Mouse (Mus musculus) kidney, embryonic 16.5 days (tissue): ENCODE data around the gene Zc3h12c. TPM values are rescaled to one million over a fixed set of nuclear protein-coding genes. Genes with fewer than 3 reads are reported as not detected.
"Not testable (repeated sequence)": the region's sequence is repeated elsewhere in the genome, so short reads cannot be mapped to it uniquely, and the experiment has no call there.

ENCODE experiments used
- ATAC-seq: fragments of 200-750 bp; cut with Nextera tagmentation; 2 replicates; pipeline ENCODE4 v1.8.0; 2017; ENCODE audit warnings: moderate TSS enrichment; ENCODE audit not compliant: low FRiP score, low TSS enrichment
- H3K27ac ChIP-seq: fragments of 300-500 bp; sonication (generic); 2 replicates; pipeline ENCODE4 v1.5.1; 2014; ENCODE audit warnings: low read length
- H3K27me3 ChIP-seq: fragments of 300-500 bp; sonication (generic); 2 replicates; pipeline ENCODE4 v1.6.1; 2014; ENCODE audit warnings: low read length, control low read depth, mixed read lengths; ENCODE audit not compliant: insufficient read depth
- H3K36me3 ChIP-seq: fragments of 300-500 bp; sonication (generic); 2 replicates; pipeline ENCODE4 v1.6.1; 2014; ENCODE audit warnings: low read length, control low read depth, mixed read lengths; ENCODE audit not compliant: insufficient read depth
- H3K4me1 ChIP-seq: fragments of 300-500 bp; sonication (generic); 2 replicates; pipeline ENCODE4 v1.6.1; 2014; ENCODE audit warnings: low read length, control low read depth, mixed read lengths; ENCODE audit not compliant: insufficient read depth
- H3K4me2 ChIP-seq: fragments of 300-500 bp; sonication (generic); replicated peaks from 2 replicates; pipeline ENCODE4 v1.6.1; 2014; ENCODE audit warnings: low read depth, low read length
- H3K4me3 ChIP-seq: fragments of 300-500 bp; sonication (generic); 2 replicates; pipeline ENCODE4 v1.5.1; 2014; ENCODE audit warnings: mild to moderate bottlenecking, low read length
- H3K9ac ChIP-seq: fragments of 300-500 bp; sonication (generic); replicated peaks from 2 replicates; pipeline ENCODE4 v1.6.1; 2014; ENCODE audit warnings: low read length
- H3K9me3 ChIP-seq: fragments of 300-500 bp; sonication (generic); 2 replicates; pipeline ENCODE4 v1.6.1; 2016; ENCODE audit warnings: low read length, control low read depth
- WGBS: fragments of 180-500 bp; shearing (Covaris S2); extraction: QIAGEN DNeasy Blood & Tissue Kit; methylation state at CpG from one replicate; pipeline ENCODE4 v1.1.7; 2014; 5-methylcytosine and 5-hydroxymethylcytosine counted together
- microRNA-seq: library from miRNA; unstranded; fragments of <30 nt; microRNA quantifications from one replicate; pipeline ENCODE4, GENCODE M21; 2016
- polyA plus RNA-seq: library from polyadenylated mRNA; unstranded; fragments of >200 nt; fragmentation: Nextera tagmentation; extraction: Ambion mirVana; gene quantifications from 2 replicates; pipeline ENCODE4 v1.2.1, GENCODE M21; 2015

Zc3h12c gene
- polyA plus RNA-seq, 1 experiment from 2014 or later, result 3.0 TPM

- ATAC-seq, H3K4me3 ChIP-seq: not testable (repeated sequence)
- peaks cover 59% of the 10 kb centered on the region for H3K36me3 ChIP-seq
These were observed 97.0 kb downstream of the Zc3h12c start for GRCm38 (mm10) chr9:52071352-52071751.

GRCm38 (mm10) chr9:52070052-52070451, 98.3 kb downstream of the Zc3h12c start:
- Histone ChIP-seq H3K36me3 (peaks cover 62% of the 10 kb centered on the region), H3K9me3 (no peaks in the 10 kb centered on the region)
- 93% methylated on average over 2 of the region's 2 CpGs for WGBS

More at GRCm38 (mm10) chr9:52071352-52071751, 97.0 kb downstream of the Zc3h12c start:
- H3K9ac ChIP-seq, H3K27me3 ChIP-seq, H3K27ac ChIP-seq, H3K4me2 ChIP-seq, H3K4me1 ChIP-seq, H3K9me3 ChIP-seq: not testable (repeated sequence)

More at GRCm38 (mm10) chr9:52070052-52070451, 98.3 kb downstream of the Zc3h12c start:
- Histone ChIP-seq H3K4me3 (no peak overlapping the region), H3K4me2 (no peak overlapping the region), H3K9ac (no peak overlapping the region), H3K27ac (no peak overlapping the region), H3K27me3 (no peaks in the 10 kb centered on the region), H3K4me1 (no peaks in the 10 kb centered on the region)
- no peak for ATAC-seq

Small RNAs within 50 kb of the gene (microRNA-seq; reads per million reads assigned to microRNA genes)
- not detected for gene Gm27686
- gene Mir6244, result not detected

Other genes starting within 250 kb of the Zc3h12c start
- gene Fdx1, start 205.0 kb downstream of the Zc3h12c start, polyA plus RNA-seq, result 114 and 119 TPM in 2 replicates
- 119 and 122 TPM in 2 replicates for gene Rdx, start 121.4 kb downstream of the Zc3h12c start, polyA plus RNA-seq